Mouse (Mus musculus) E14TG2a.4 (cell line): ENCODE data around the gene Ryr3.

Experiments used
- CTCF ChIP-seq: conservative IDR thresholded peaks from 2 replicates; pipeline ENCODE4 v1.5.1; 2014; ENCODE audit warnings: low read length
- POU5F1 ChIP-seq: IDR thresholded peaks from 2 replicates; pipeline ENCODE4 v1.6.1; 2014; ENCODE audit warnings: low read length, borderline replicate concordance

DNA sequence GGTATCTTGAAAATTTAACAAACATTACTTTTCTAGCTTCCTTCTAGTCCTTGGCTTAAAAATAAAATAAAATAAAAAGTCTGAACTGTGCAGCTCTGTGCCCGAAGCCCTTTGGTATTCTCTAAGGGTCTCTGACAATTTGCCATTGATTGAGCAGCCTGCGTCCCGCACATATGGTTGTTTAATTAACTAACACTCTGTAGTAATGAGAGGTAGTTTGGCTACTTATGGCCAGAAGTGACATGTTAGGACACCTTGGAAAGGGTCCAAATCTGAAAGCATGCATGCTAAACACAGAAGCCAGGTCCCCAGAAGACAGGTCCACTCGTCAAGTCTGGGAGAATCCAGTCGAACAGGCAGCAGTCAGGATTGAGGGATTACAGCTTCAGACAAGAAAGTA is 22.0 kb upstream of the Ryr3 start:
- TF ChIP-seq CTCF: no peak
- no peak for TF ChIP-seq POU5F1
